Mouse (Mus musculus): Measurements from ENCODE around the gene Gm32687. TPM values are rescaled to one million over a fixed set of nuclear protein-coding genes. Genes with fewer than 3 reads are reported as not detected.
"Not testable (repeated sequence)": the region's sequence is repeated elsewhere in the genome, so short reads cannot be mapped to it uniquely, and the experiment has no call there.

Gm32687 gene
- 9.7 and 10.3 TPM in 2 replicates for polyA plus RNA-seq (2015; fragmentation: Nextera tagmentation; extraction: Ambion mirVana)

GRCm38 (mm10) chr10:81863409-81864407 lies at the start of gene Gm32687:
TSS of gene Gm32687 (plus strand) at chr10:81863934.
- not testable (repeated sequence) for H3K27me3 ChIP-seq (replicated peaks); H3K4me3 ChIP-seq (replicated peaks); H3K36me3 ChIP-seq; H3K9ac ChIP-seq (replicated peaks); H3K27ac ChIP-seq (replicated peaks); H3K9me3 ChIP-seq (replicated peaks); H3K4me1 ChIP-seq
- peak within 1 kb of the TSS; percentile 35 for H3K4me2 ChIP-seq
- WGBS, result 39% methylated on average over 4 of the region's 49 CpGs
- ATAC-seq (ENCODE audit: low FRiP score), result peak; percentile 100

DNA sequence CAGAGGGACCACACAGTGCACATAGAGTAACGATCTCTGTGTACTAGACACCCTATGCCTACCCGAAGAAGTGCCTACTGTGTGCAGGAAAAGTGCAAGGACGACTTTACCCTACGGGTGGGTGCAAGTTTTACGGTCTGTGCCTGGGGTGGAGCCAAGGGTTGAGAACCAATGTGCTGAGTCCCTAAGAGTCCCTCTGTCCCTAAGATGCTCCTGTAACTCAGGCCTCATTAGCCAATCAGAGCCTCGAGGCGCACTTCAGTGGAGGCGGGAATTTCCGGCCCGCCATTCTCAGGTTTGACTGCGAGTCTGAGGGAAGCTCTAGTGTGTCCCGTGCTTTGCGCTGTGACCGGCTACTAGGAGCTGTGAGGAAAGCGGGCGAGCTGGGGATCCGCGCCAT lies 17.5 kb upstream of the Gm32687 start:
- H3K27ac ChIP-seq (replicated peaks); H3K27me3 ChIP-seq (replicated peaks); H3K9me3 ChIP-seq (replicated peaks); H3K4me3 ChIP-seq (replicated peaks); ATAC-seq (ENCODE audit: low FRiP score); H3K4me1 ChIP-seq; H3K36me3 ChIP-seq; H3K9ac ChIP-seq (replicated peaks); H3K4me2 ChIP-seq: not testable (repeated sequence)
- WGBS, result no CpG with 5 or more reads among the region's 18 CpGs

DNA sequence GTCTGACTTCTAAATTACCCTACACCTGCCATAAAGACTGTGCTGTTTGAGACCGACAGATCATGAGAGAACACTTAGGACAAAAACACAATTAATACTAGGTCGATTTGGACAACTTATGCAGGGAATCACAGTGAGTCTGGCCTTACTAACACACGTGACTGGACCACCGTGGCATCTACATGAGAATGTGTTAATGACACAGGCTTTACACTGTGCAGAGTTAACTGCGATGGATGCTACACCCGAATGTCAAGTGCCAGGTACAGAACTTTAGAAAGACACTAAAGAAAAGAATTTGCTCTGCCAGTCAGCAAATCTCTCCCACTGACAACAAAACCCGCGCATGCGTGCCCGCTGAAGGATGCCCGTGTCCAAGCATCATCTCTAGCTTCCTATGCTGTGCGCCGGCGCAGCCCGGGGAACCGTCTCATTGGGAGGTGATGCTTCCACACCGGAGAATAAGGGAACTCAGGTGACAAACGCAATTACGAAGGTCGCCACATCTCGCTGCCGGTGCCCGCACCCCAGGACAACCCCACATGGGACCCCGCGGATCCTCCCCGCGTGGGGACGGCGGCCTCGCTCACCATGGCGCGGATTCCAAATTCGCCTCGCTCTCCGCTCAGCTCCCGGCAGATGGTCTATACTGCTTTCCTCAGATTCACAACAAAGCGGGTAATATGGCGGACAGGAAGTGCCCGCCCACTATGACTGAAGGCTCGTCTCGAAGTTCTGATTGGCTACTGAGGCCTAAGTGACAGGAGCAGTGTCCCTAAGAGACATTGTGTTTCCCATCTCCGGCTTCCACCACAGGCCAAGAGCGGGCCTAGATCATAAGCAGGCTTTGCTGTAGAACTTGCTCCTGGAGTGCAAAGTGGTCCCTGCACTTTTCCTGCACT lies 66.4 kb downstream of the Gm32687 start, which contains the start of gene Zfp781:
Gene Zfp781 (minus strand): TSS at position 639 of the 902 bp plus-strand sequence.
- peak; percentile 99 for ATAC-seq (ENCODE audit: low FRiP score)
- H3K4me1 ChIP-seq; H3K4me3 ChIP-seq (replicated peaks); H3K27ac ChIP-seq (replicated peaks); H3K4me2 ChIP-seq; H3K9ac ChIP-seq (replicated peaks); H3K9me3 ChIP-seq (replicated peaks); H3K36me3 ChIP-seq; H3K27me3 ChIP-seq (replicated peaks): not testable (repeated sequence)
- no CpG with 5 or more reads among the region's 43 CpGs for WGBS

Other genes with a start within 250 kb of the Gm32687 start
- 45.6 and 51.8 TPM in 2 replicates for gene Sirt6, start 236.1 kb upstream of the Gm32687 start, polyA plus RNA-seq (2015; fragmentation: Nextera tagmentation; extraction: Ambion mirVana)
- gene Ankrd24, start 235.4 kb upstream of the Gm32687 start, polyA plus RNA-seq (2015; fragmentation: Nextera tagmentation; extraction: Ambion mirVana), result 19.0 and 24.2 TPM in 2 replicates
- 6.6 and 6.9 TPM in 2 replicates for gene Gm10778, start 214.9 kb upstream of the Gm32687 start, polyA plus RNA-seq (2015; fragmentation: Nextera tagmentation; extraction: Ambion mirVana)
- gene Zfp433, start 159.1 kb upstream of the Gm32687 start, polyA plus RNA-seq (2015; fragmentation: Nextera tagmentation; extraction: Ambion mirVana), result 16.2 and 16.4 TPM in 2 replicates
- gene Gm3055, start 92.8 kb upstream of the Gm32687 start, polyA plus RNA-seq (2015; fragmentation: Nextera tagmentation; extraction: Ambion mirVana), result 16.3 and 17.6 TPM in 2 replicates
- gene Gm4767, start 51.7 kb upstream of the Gm32687 start, polyA plus RNA-seq (2015; fragmentation: Nextera tagmentation; extraction: Ambion mirVana), result 3.8 and 4.1 TPM in 2 replicates
- 5.1 and 6.3 TPM in 2 replicates for gene Zfp781, start 66.5 kb downstream of the Gm32687 start, polyA plus RNA-seq (2015; fragmentation: Nextera tagmentation; extraction: Ambion mirVana)
- gene Zfp873, start 184.2 kb downstream of the Gm32687 start, polyA plus RNA-seq (2015; fragmentation: Nextera tagmentation; extraction: Ambion mirVana), result 12.8 and 13.4 TPM in 2 replicates
- gene BC024063, start 219.4 kb downstream of the Gm32687 start, polyA plus RNA-seq (2015; fragmentation: Nextera tagmentation; extraction: Ambion mirVana), result 5.7 and 6.0 TPM in 2 replicates

Measured in neural tube, embryonic 15.5 days (tissue).